10 mouse cellular contexts compared by ENCODE assay signal in the genomic region with DNA sequence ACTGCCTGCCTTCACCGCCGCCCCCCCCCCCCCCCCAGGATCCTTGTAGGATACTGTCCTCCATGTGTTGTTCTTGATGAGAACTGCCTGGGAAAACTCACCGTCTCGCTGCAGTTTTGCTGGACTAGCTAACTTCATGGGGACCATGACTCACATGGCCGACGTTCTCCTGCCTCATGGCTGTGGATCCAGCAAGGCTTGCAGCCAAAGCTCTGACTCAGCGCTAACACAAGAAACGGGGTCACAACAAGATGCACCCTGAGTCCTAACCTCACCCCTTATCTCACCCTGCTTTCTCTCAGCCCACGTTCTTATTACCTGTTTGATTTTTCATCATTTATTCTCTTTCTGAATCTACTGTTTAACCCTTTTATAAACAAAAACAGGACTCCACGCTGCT. TPM values are rescaled to one million over a fixed set of nuclear protein-coding genes. Genes with fewer than 3 reads are reported as not detected.
A peak's percentile ranks its signal among the peaks of the same experiment; 100 is the strongest.
DNase-seq lines count a peak whose midpoint lies in the region; ATAC-seq lines count a peak whose summit lies in the region.
"Had no signal": no experiment of that assay in that cellular context is flagged by ENCODE, and none has a peak within 500 bp of the region (broad histone marks: within the 10 kb centered on the region; RNA-seq: fewer than 3 reads in every experiment).

No protein-coding gene starts in this region.

- H3K4me1 ChIP-seq in heart, embryonic 12.5 days (replicated peaks): no peaks in the 10 kb centered on the region
- no peaks in the 10 kb centered on the region for H3K4me1 ChIP-seq in hindbrain, embryonic 16.5 days (ENCODE audit: control insufficient read depth, insufficient read depth, low read depth, low read length)

- H3K36me3 ChIP-seq in heart, embryonic 12.5 days: no peaks in the 10 kb centered on the region
- H3K36me3 ChIP-seq in hindbrain, embryonic 16.5 days (ENCODE audit: control insufficient read depth, insufficient read depth, low read length): no peaks in the 10 kb centered on the region

- no peak overlapping the region for H3K4me3 ChIP-seq in heart, embryonic 12.5 days
- no peak overlapping the region for H3K4me3 ChIP-seq in hindbrain, embryonic 16.5 days (ENCODE audit: low read length)

- H3K9ac ChIP-seq in heart, embryonic 12.5 days: no peak overlapping the region
- H3K9ac ChIP-seq in hindbrain, embryonic 16.5 days (ENCODE audit: low read depth, low read length): no peak overlapping the region

- intact Hi-C loops in gastrocnemius, postnatal 14 days (cut with DNase I; ENCODE audit: low total_unique reads): no loop called here

- no peaks in the 10 kb centered on the region for H3K27me3 ChIP-seq in heart, embryonic 12.5 days (replicated peaks)
- no peaks in the 10 kb centered on the region for H3K27me3 ChIP-seq in hindbrain, embryonic 16.5 days (replicated peaks; ENCODE audit: control insufficient read depth, insufficient read depth, low read length)

- ATAC-seq in heart, embryonic 12.5 days (ENCODE audit: insufficient number of reproducible peaks, low FRiP score): no peak
- no peak for ATAC-seq in hindbrain, embryonic 16.5 days
- ATAC-seq: CD4-positive, CD25-positive, alpha-beta regulatory T cell, adult 4 months had no signal

- H3K9me3 ChIP-seq in heart, embryonic 12.5 days (replicated peaks): no peaks in the 10 kb centered on the region
- H3K9me3 ChIP-seq in hindbrain, embryonic 16.5 days (ENCODE audit: control insufficient read depth, low read length): no peaks in the 10 kb centered on the region

- DNase-seq in heart, adult 18-20 months: peak; percentile 74 to 82
- DNase-seq in urinary bladder, adult 18-20 months (ENCODE audit: low spot score in 2 of 2): peak; percentile 23 to 64
- no peak for DNase-seq in urinary bladder, adult 2 months (ENCODE audit: low spot score)
- DNase-seq in gastrocnemius, postnatal 14 days: peak; percentile 72
- DNase-seq in skeletal muscle tissue, adult 2 months (ENCODE audit: low read depth, low spot score): peak; percentile 66
- no peak for DNase-seq in yolk sac, embryonic 10.5 days (ENCODE audit: low spot score)
- DNase-seq: cerebellum, adult 11-12 months had no signal

- no peak overlapping the region for H3K4me2 ChIP-seq in heart, embryonic 12.5 days
- no peak overlapping the region for H3K4me2 ChIP-seq in hindbrain, embryonic 16.5 days (ENCODE audit: low read length)

- H3K27ac ChIP-seq in heart, embryonic 12.5 days (ENCODE audit: poor library complexity, severe bottlenecking): no peak overlapping the region
- H3K27ac ChIP-seq in hindbrain, embryonic 16.5 days (ENCODE audit: low read depth, low read length): no peak overlapping the region

- 72% methylated on average over 10 of the region's 10 CpGs for WGBS in heart, embryonic 12.5 days
- WGBS in hindbrain, embryonic 16.5 days: 81% methylated on average over 10 of the region's 10 CpGs

RNA-seq across cellular contexts. Expression of gene Glis3, which starts 56.2 kb away (rescaled TPM):
- total RNA-seq in heart, adult 18-20 months (2021): 1 to 10 TPM in 1 of 2 experiments, under 1 TPM in 1; 0.92 to 1.8 TPM
- 0.72 and 1.7 TPM in 2 replicates for polyA plus RNA-seq in heart, embryonic 12.5 days (2016; fragmentation: Nextera tagmentation; extraction: Ambion mirVana)
- polyA plus RNA-seq in urinary bladder, adult 2 months (2012; rRNA removed): 2.2 and 3.7 TPM in 2 replicates
- total RNA-seq in gastrocnemius, postnatal 14 days (2021): 1 to 10 TPM; 1.4 to 1.8 TPM
- 2.5 and 2.9 TPM in 2 replicates for polyA plus RNA-seq in hindbrain, embryonic 16.5 days (2015; fragmentation: Nextera tagmentation; extraction: Ambion mirVana)

Comparison
In these comparisons a context has a peak if more than half of its experiments do, and no peak if none do; other contexts are left out.
1. DNase-seq: peak in heart, adult 18-20 months (2 of 2), urinary bladder, adult 18-20 months (2 of 2), gastrocnemius, postnatal 14 days (single experiment) and skeletal muscle tissue, adult 2 months (single experiment); none in urinary bladder, adult 2 months (single experiment) and yolk sac, embryonic 10.5 days (single experiment).